Comparison of ENCODE assay signal across 8 mouse cellular contexts in genomic region chr5:140608634-140609015, GRCm38 (mm10). TPM values are rescaled to one million over a fixed set of nuclear protein-coding genes. Genes with fewer than 3 reads are reported as not detected.
DNase-seq lines count a peak whose midpoint lies in the region; ATAC-seq and TF ChIP-seq lines count a peak whose summit lies in the region.

No protein-coding gene starts in this region.

- H3K4me3 ChIP-seq in kidney, embryonic 16.5 days (ENCODE audit: low read length) = peak overlapping the region; percentile 75
- peak overlapping the region; percentile 96 for H3K4me3 ChIP-seq in bone marrow macrophage, adult 2 months (ENCODE audit: insufficient read depth, low read length)
- peak overlapping the region; percentile 53 for H3K4me3 ChIP-seq in heart, embryonic 12.5 days
- H3K4me3 ChIP-seq in liver, embryonic 11.5 days (ENCODE audit: low read depth, low read length) = peak overlapping the region; percentile 74

- ATAC-seq in kidney, embryonic 16.5 days (ENCODE audit: low FRiP score, low TSS enrichment) = no peak
- no peak for ATAC-seq in heart, embryonic 12.5 days (ENCODE audit: insufficient number of reproducible peaks, low FRiP score)
- ATAC-seq in liver, embryonic 11.5 days (replicated peaks; ENCODE audit: low FRiP score) = no peak
- ATAC-seq in activated CD4-positive, CD25-positive, alpha-beta regulatory T cell, adult 4 months = no peak

- H3K27me3 ChIP-seq in kidney, embryonic 16.5 days (ENCODE audit: insufficient read depth, low read length) = no peaks in the 10 kb centered on the region
- H3K27me3 ChIP-seq in heart, embryonic 12.5 days (replicated peaks) = peaks cover 88% of the 10 kb centered on the region
- H3K27me3 ChIP-seq in liver, embryonic 11.5 days (replicated peaks; ENCODE audit: control insufficient read depth, insufficient read depth, low read length) = peaks cover 81% of the 10 kb centered on the region

- no peak for TF ChIP-seq POLR2A in bone marrow macrophage, adult 2 months (IDR thresholded peaks at IDR 0.05; ENCODE audit: borderline replicate concordance, low read depth, low read length)

- H3K27ac ChIP-seq in kidney, embryonic 16.5 days (ENCODE audit: low read length) = peak overlapping the region; percentile 96; the same call in 1 of the 2 replicates
- peak overlapping the region; percentile 86 for H3K27ac ChIP-seq in bone marrow macrophage, adult 2 months (ENCODE audit: insufficient read depth, low read depth, low read length)
- no peak overlapping the region for H3K27ac ChIP-seq in heart, embryonic 12.5 days (ENCODE audit: poor library complexity, severe bottlenecking)
- peak overlapping the region; percentile 58; the same call in 1 of the 2 replicates for H3K27ac ChIP-seq in liver, embryonic 11.5 days (ENCODE audit: low read depth, low read length)

- H3K4me2 ChIP-seq in kidney, embryonic 16.5 days (replicated peaks; ENCODE audit: low read depth, low read length) = peak overlapping the region; percentile 84
- peak overlapping the region; percentile 83 for H3K4me2 ChIP-seq in heart, embryonic 12.5 days
- peak overlapping the region; percentile 92 for H3K4me2 ChIP-seq in liver, embryonic 11.5 days

- WGBS in kidney, embryonic 16.5 days = 4% methylated on average over 16 of the region's 16 CpGs
- WGBS in heart, embryonic 12.5 days = 2% methylated on average over 16 of the region's 16 CpGs
- WGBS in liver, embryonic 11.5 days = 5% methylated on average over 16 of the region's 16 CpGs

- H3K36me3 ChIP-seq in kidney, embryonic 16.5 days (ENCODE audit: insufficient read depth, low read length) = peaks cover 16% of the 10 kb centered on the region
- H3K36me3 ChIP-seq in heart, embryonic 12.5 days = no peaks in the 10 kb centered on the region
- peaks cover 4% of the 10 kb centered on the region; the same call in 1 of the 2 replicates for H3K36me3 ChIP-seq in liver, embryonic 11.5 days (ENCODE audit: control insufficient read depth, insufficient read depth, low read length)

- H3K9ac ChIP-seq in kidney, embryonic 16.5 days (replicated peaks; ENCODE audit: low read length) = peak overlapping the region; percentile 86
- H3K9ac ChIP-seq in heart, embryonic 12.5 days = peak overlapping the region; percentile 59
- H3K9ac ChIP-seq in liver, embryonic 11.5 days (ENCODE audit: low read depth, low read length) = peak overlapping the region; percentile 80

- TF ChIP-seq CTCF in bone marrow macrophage, adult 2 months (IDR thresholded peaks at IDR 0.05; ENCODE audit: low read depth, low read length) = no peak

- H3K4me1 ChIP-seq in kidney, embryonic 16.5 days (ENCODE audit: insufficient read depth, low read length) = peaks cover 75% of the 10 kb centered on the region
- H3K4me1 ChIP-seq in bone marrow macrophage, adult 2 months (ENCODE audit: control insufficient read depth, insufficient read depth, low read length) = peaks cover 6% of the 10 kb centered on the region
- H3K4me1 ChIP-seq in heart, embryonic 12.5 days (replicated peaks) = peaks cover 60% of the 10 kb centered on the region
- H3K4me1 ChIP-seq in liver, embryonic 11.5 days (replicated peaks; ENCODE audit: control insufficient read depth, insufficient read depth, low read length) = peaks cover 45% of the 10 kb centered on the region

- H3K9me3 ChIP-seq in kidney, embryonic 16.5 days (ENCODE audit: low read length) = no peaks in the 10 kb centered on the region
- no peaks in the 10 kb centered on the region for H3K9me3 ChIP-seq in heart, embryonic 12.5 days (replicated peaks)
- no peaks in the 10 kb centered on the region for H3K9me3 ChIP-seq in liver, embryonic 11.5 days (ENCODE audit: control insufficient read depth, low read length)

- no peak for DNase-seq in kidney, adult 11 months
- no peak for DNase-seq in liver, embryonic 11.5 days (ENCODE audit: low spot score)
- peak; percentile 76 for DNase-seq in retina, embryonic 14.5 days (ENCODE audit: low spot score)
- no peak for DNase-seq in cerebellum, adult 9-10 months

RNA-seq across cellular contexts. Expression of gene Lfng, which starts 1.5 kb away (rescaled TPM):
- polyA plus RNA-seq in kidney, embryonic 16.5 days (2015; fragmentation: Nextera tagmentation; extraction: Ambion mirVana) = 36.3 and 38.9 TPM in 2 replicates
- polyA plus RNA-seq in bone marrow macrophage, adult 2 months (2012; ENCODE audit: insufficient read depth, insufficient read length, missing spikeins) = 60.6 and 75.4 TPM in 2 replicates
- 2.9 and 4.3 TPM in 2 replicates for polyA plus RNA-seq in heart, embryonic 12.5 days (2016; fragmentation: Nextera tagmentation; extraction: Ambion mirVana)
- 10.6 and 11.0 TPM in 2 replicates for polyA plus RNA-seq in liver, embryonic 11.5 days (2014; fragmentation: Nextera tagmentation; extraction: Ambion mirVana)
- 10 to 100 TPM; 33.9 to 35.5 TPM for polyA plus RNA-seq in activated CD4-positive, CD25-positive, alpha-beta regulatory T cell, adult 4 months (2017; shearing (Covaris generic))

RNA-seq across cellular contexts. Expression of gene Ttyh3, which starts 40.2 kb away (rescaled TPM):
- polyA plus RNA-seq in kidney, embryonic 16.5 days (2015; fragmentation: Nextera tagmentation; extraction: Ambion mirVana) = 28.4 and 31.3 TPM in 2 replicates
- polyA plus RNA-seq in bone marrow macrophage, adult 2 months (2012; ENCODE audit: insufficient read depth, insufficient read length, missing spikeins) = 73.6 and 91.5 TPM in 2 replicates
- polyA plus RNA-seq in heart, embryonic 12.5 days (2016; fragmentation: Nextera tagmentation; extraction: Ambion mirVana) = 36.3 and 38.0 TPM in 2 replicates
- 24.3 and 26.5 TPM in 2 replicates for polyA plus RNA-seq in liver, embryonic 11.5 days (2014; fragmentation: Nextera tagmentation; extraction: Ambion mirVana)
- 1 to 10 TPM; 5.2 to 5.6 TPM for polyA plus RNA-seq in activated CD4-positive, CD25-positive, alpha-beta regulatory T cell, adult 4 months (2017; shearing (Covaris generic))

RNA-seq across cellular contexts. Expression of gene Grifin, which starts 43.8 kb away (rescaled TPM):
- polyA plus RNA-seq in kidney, embryonic 16.5 days (2015; fragmentation: Nextera tagmentation; extraction: Ambion mirVana) = 0.27 TPM in 1 of 2 replicates, not detected in the other
- not detected in 2 replicates for polyA plus RNA-seq in bone marrow macrophage, adult 2 months (2012; ENCODE audit: insufficient read depth, insufficient read length, missing spikeins)
- polyA plus RNA-seq in heart, embryonic 12.5 days (2016; fragmentation: Nextera tagmentation; extraction: Ambion mirVana) = 0.31 TPM in 1 of 2 replicates, not detected in the other
- polyA plus RNA-seq in liver, embryonic 11.5 days (2014; fragmentation: Nextera tagmentation; extraction: Ambion mirVana) = 1.8 and 2.6 TPM in 2 replicates
- polyA plus RNA-seq in activated CD4-positive, CD25-positive, alpha-beta regulatory T cell, adult 4 months (2017; shearing (Covaris generic)) = 1 to 10 TPM in 1 of 2 experiments, under 1 TPM in 1; 0.98 to 3.8 TPM
